Mouse (Mus musculus) liver, embryonic 16.5 days (tissue): ENCODE results near the gene Serpina10. TPM values are rescaled to one million over a fixed set of nuclear protein-coding genes. Genes with fewer than 3 reads are reported as not detected.
"Not testable (repeated sequence)": the region's sequence is repeated elsewhere in the genome, so short reads cannot be mapped to it uniquely, and the experiment has no call there.

Experiments used
- ATAC-seq: fragments of 200-750 bp; cut with Nextera tagmentation; 2 replicates; pipeline ENCODE4 v1.8.0; 2017; ENCODE audit warnings: low read depth, mild to moderate bottlenecking, moderate number of reproducible peaks, moderate library complexity
- H3K27ac ChIP-seq: fragments of 300-500 bp; sonication (generic); 2 replicates; pipeline ENCODE4 v1.5.1; 2014; ENCODE audit warnings: mild to moderate bottlenecking, low read length
- H3K27me3 ChIP-seq: fragments of 300-500 bp; sonication (generic); 2 replicates; pipeline ENCODE4 v1.6.1; 2014; ENCODE audit warnings: low read depth, low read length, mixed read lengths; ENCODE audit not compliant: control insufficient read depth, insufficient read depth
- H3K36me3 ChIP-seq: fragments of 300-500 bp; sonication (generic); 2 replicates; pipeline ENCODE4 v1.6.1; 2014; ENCODE audit warnings: mild to moderate bottlenecking; ENCODE audit not compliant: control insufficient read depth, insufficient read depth
- H3K4me1 ChIP-seq: fragments of 300-500 bp; sonication (generic); 2 replicates; pipeline ENCODE4 v1.6.1; 2014; ENCODE audit warnings: low read depth, low read length, mixed read lengths; ENCODE audit not compliant: control insufficient read depth
- H3K4me2 ChIP-seq: fragments of 300-500 bp; sonication (generic); 2 replicates; pipeline ENCODE4 v1.6.1; 2014; ENCODE audit warnings: low read depth, low read length, mixed read lengths
- H3K4me3 ChIP-seq: fragments of 300-500 bp; sonication (generic); 2 replicates; pipeline ENCODE4 v1.5.1; 2014; ENCODE audit warnings: low read depth, mild to moderate bottlenecking, low read length
- H3K9ac ChIP-seq: fragments of 300-500 bp; sonication (generic); 2 replicates; pipeline ENCODE4 v1.6.1; 2014; ENCODE audit warnings: low read depth, low read length
- H3K9me3 ChIP-seq: fragments of 300-500 bp; sonication (generic); replicated peaks from 2 replicates; pipeline ENCODE4 v1.6.1; 2016; ENCODE audit warnings: low read length; ENCODE audit not compliant: control insufficient read depth
- WGBS: fragments of 180-500 bp; shearing (Covaris S2); extraction: QIAGEN DNeasy Blood & Tissue Kit; methylation state at CpG from one replicate; pipeline ENCODE4 v1.1.7; 2014; ENCODE audit not compliant: insufficient replicate concordance; 5-methylcytosine and 5-hydroxymethylcytosine counted together
- polyA plus RNA-seq: library from polyadenylated mRNA; unstranded; fragments of >200 nt; fragmentation: Nextera tagmentation; extraction: Ambion mirVana; gene quantifications from 2 replicates; pipeline ENCODE4 v1.2.1, GENCODE M21; 2015

The Serpina10 gene
- 47.0 and 51.0 TPM in 2 replicates for polyA plus RNA-seq

DNA sequence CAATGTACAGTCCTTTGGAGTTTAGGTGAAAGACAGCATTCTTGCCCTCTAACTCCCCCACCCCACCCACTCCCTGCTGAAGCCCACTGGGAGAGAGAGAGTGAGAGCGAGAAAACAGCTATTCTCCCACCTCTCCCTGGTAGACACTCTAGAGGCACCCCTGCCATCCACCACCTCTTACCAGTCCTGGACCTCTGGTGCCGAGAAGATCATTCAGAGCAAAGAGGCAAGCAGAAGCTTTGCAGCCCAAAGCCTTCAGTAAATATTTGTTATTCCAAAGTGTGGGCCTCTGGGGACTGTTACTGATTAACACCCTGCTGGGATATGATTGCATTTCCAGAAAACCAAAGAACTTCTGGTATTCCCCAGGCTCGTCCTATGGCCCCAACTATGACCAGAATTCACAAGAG lies at the start of gene Serpina10:
Gene Serpina10, minus strand, starts transcription at position 242 of the 410 bp plus-strand sequence.
- Histone ChIP-seq H3K4me1 (no peaks in the 10 kb centered on the region), H3K27me3 (no peaks in the 10 kb centered on the region), H3K4me3 (peak within 1 kb of the TSS; percentile 52), H3K36me3 (no peaks in the 10 kb centered on the region), H3K9ac (peak within 1 kb of the TSS; percentile 44; the same call in 1 of the 2 replicates), H3K9me3 (no peaks in the 10 kb centered on the region), H3K27ac (peak within 1 kb of the TSS; percentile 77), H3K4me2 (peak within 1 kb of the TSS; percentile 51; the same call in 1 of the 2 replicates)
- peak; percentile 70 for ATAC-seq
- WGBS, result 45% methylated on average over 3 of the region's 3 CpGs

DNA sequence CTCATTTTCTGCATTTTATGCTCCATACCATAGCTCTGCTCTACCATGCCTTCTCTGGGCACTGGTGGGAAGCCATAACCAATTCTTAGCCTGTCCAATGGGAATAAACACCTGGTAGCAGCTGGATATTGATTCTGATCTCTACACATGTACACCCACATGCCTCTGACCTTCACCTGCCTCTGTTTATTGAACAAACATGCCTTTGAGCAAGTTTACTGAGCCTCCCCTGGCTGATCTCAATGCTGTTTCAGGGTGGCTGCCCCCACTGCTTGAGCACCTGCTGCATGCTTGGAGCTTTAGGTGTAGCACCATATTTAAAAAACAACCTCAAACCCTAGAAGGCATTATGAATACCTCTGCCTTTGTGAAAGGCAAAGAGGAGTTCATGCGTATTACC lies 48.6 kb upstream of the Serpina10 start:
- H3K36me3 ChIP-seq, H3K9me3 ChIP-seq, H3K4me2 ChIP-seq, H3K27ac ChIP-seq, H3K4me1 ChIP-seq, H3K9ac ChIP-seq, H3K27me3 ChIP-seq, H3K4me3 ChIP-seq: not testable (repeated sequence)
- ATAC-seq, result peak; percentile 60; the same call in 1 of the 2 replicates
- WGBS, result 76% methylated on average over 1 of the region's 1 CpGs

DNA sequence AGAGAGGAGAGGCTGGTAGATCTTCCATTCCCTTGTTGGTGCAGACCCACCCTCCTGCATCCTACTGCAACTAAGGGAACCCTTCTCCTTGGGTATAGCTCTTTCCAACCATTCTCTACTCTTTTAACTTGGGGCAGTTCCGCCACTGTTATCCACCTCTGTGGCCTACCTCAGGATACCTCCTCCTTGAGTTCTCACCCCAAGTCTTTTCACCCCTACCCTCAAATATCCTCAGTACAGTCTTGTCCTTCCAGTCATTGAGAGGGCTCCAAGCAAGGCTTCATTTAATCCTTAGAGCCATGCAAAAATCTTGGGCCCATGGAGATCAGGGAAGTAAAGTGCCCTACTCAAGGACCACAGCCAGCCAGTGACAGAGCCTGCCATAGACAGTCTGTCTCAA lies 44.8 kb upstream of the Serpina10 start, which contains the start of gene Serpina16:
Gene Serpina16, minus strand, starts transcription at position 101 of the 400 bp plus-strand sequence.
- WGBS, result 65% methylated on average over 1 of the region's 1 CpGs
- Histone ChIP-seq H3K27ac (no peak within 1 kb of the TSS), H3K27me3 (no peaks in the 10 kb centered on the region), H3K9me3 (no peaks in the 10 kb centered on the region), H3K4me1 (no peaks in the 10 kb centered on the region; the same call in 1 of the 2 replicates), H3K9ac (no peak within 1 kb of the TSS), H3K4me3 (no peak within 1 kb of the TSS), H3K4me2 (no peak within 1 kb of the TSS), H3K36me3 (no peaks in the 10 kb centered on the region)
- no peak for ATAC-seq

DNA sequence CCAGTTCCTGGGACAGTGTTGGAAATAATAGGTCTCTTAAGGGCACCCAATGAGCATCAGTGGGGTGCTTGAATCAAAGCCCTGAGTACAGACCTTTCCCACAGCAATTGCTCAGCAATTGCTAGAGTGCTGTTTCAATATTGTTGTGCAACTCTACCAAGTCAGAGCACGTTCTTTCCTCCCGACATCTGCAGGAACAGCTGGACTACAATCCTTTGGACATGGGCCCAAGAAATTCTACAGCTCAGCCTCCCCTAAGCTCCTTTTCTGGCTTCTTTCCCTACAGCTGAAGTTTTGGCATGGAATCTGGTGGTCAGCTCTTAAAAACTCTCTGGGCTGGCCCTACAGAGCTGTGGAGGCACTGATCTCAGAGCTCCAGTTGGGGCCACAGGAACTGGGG lies 41.9 kb upstream of the Serpina10 start:
- WGBS, result 43% methylated on average over 2 of the region's 2 CpGs
- H3K4me1 ChIP-seq, result no peaks in the 10 kb centered on the region; the same call in none of the 2 replicates
- no peak for ATAC-seq
- no peak overlapping the region for H3K4me2 ChIP-seq
- no peaks in the 10 kb centered on the region for H3K27me3 ChIP-seq
- no peak overlapping the region for H3K4me3 ChIP-seq
- H3K9me3 ChIP-seq, result no peaks in the 10 kb centered on the region
- no peak overlapping the region for H3K27ac ChIP-seq
- H3K36me3 ChIP-seq, result no peaks in the 10 kb centered on the region
- no peak overlapping the region for H3K9ac ChIP-seq

DNA sequence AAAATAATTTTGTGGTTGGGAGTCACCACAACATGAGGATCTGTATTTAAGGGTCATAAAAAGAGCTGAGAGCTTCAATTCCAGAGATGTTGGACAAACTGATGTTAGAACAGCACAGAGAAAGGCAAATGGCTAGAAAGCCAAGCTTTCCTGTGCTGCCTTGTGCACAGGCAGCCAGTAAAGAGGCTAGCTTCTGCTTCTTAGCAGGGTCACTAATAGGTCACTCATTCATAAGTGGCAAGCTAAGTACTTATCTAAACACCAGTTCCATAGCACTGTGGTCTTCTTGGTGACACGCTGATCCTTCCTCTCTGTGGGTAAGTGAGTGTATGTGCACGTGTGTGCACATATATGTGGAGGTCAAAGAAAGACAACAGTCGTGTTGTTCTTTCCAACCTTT lies 40.2 kb upstream of the Serpina10 start:
- 44% methylated on average over 3 of the region's 3 CpGs for WGBS
- Histone ChIP-seq H3K9ac (no peak overlapping the region), H3K27ac (no peak overlapping the region), H3K27me3 (no peaks in the 10 kb centered on the region), H3K4me2 (no peak overlapping the region), H3K9me3 (no peaks in the 10 kb centered on the region), H3K4me1 (no peaks in the 10 kb centered on the region; the same call in none of the 2 replicates), H3K36me3 (no peaks in the 10 kb centered on the region), H3K4me3 (no peak overlapping the region)
- no peak for ATAC-seq

DNA sequence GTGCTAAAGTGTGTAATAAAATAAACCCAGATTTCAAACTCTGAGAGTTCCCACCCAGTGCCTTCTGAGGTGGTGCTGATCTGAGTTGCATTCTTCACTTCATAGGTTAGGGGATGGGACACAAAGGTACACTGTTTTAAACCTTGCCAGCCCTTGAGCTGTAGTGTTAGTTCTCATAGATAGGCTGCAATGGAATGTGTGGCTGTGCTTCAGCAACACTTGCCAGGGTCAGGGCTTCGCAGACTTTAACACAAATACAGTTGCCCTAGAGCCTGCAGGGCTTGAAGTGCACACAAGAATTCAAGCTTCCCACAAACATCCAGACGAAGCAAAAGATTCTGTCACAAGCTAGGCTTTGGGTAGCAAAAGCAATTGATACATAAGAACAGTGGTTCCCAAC lies 39.7 kb upstream of the Serpina10 start:
- Histone ChIP-seq H3K4me3 (no peak overlapping the region), H3K4me2 (no peak overlapping the region), H3K9me3 (no peaks in the 10 kb centered on the region), H3K36me3 (no peaks in the 10 kb centered on the region), H3K9ac (no peak overlapping the region), H3K27ac (no peak overlapping the region), H3K27me3 (no peaks in the 10 kb centered on the region), H3K4me1 (no peaks in the 10 kb centered on the region; the same call in none of the 2 replicates)
- 30% methylated on average over 2 of the region's 2 CpGs for WGBS
- no peak for ATAC-seq

DNA sequence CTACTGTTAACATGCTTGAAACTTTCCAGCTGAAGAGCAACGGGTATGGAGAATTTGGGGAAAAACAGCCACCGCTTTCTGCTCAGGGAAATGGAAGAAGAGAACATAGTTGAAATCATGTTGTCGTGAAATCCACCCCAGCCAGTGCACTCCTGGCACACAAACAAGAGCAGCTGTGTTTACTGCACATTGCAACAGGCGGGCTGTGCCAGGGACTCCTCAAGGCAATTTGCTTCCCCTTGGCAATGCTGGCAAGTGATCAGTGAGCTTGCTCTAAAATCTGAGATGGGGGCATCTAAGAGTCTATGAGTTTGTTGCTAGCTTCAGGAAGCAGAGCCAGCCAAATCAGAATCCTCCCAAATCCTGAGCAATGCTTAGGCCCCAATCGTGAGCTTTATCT lies 39.1 kb upstream of the Serpina10 start:
- 54% methylated on average over 5 of the region's 5 CpGs for WGBS
- Histone ChIP-seq H3K4me1 (no peaks in the 10 kb centered on the region; the same call in none of the 2 replicates), H3K27ac (no peak overlapping the region), H3K36me3 (no peaks in the 10 kb centered on the region), H3K4me3 (no peak overlapping the region), H3K9ac (no peak overlapping the region), H3K9me3 (no peaks in the 10 kb centered on the region), H3K4me2 (no peak overlapping the region), H3K27me3 (no peaks in the 10 kb centered on the region)
- ATAC-seq, result no peak

DNA sequence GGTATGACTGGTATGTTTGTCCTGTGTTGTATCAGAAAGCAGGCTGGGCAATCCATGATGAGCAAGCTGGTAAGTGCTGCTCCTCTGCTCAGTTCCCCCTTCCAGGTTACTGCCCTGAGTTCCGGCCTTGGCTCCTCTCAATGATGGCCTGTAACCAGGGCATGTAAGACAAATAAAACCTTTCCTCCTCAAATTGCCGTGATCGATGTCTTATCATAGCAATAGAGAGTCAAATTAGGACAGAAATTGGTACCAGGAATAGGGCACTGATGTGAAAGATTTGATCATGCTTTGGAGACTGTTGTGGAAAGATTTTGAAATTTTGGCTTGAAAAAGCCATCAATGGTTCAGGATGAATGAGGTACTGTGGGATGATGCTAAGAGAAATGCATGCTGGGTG lies 34.0 kb upstream of the Serpina10 start:
- Histone ChIP-seq H3K27me3 (no peaks in the 10 kb centered on the region), H3K4me2 (no peak overlapping the region), H3K4me3 (no peak overlapping the region), H3K36me3 (no peaks in the 10 kb centered on the region), H3K9me3 (no peaks in the 10 kb centered on the region), H3K27ac (no peak overlapping the region), H3K4me1 (no peaks in the 10 kb centered on the region; the same call in 1 of the 2 replicates), H3K9ac (no peak overlapping the region)
- ATAC-seq, result no peak
- 59% methylated on average over 3 of the region's 3 CpGs for WGBS

DNA sequence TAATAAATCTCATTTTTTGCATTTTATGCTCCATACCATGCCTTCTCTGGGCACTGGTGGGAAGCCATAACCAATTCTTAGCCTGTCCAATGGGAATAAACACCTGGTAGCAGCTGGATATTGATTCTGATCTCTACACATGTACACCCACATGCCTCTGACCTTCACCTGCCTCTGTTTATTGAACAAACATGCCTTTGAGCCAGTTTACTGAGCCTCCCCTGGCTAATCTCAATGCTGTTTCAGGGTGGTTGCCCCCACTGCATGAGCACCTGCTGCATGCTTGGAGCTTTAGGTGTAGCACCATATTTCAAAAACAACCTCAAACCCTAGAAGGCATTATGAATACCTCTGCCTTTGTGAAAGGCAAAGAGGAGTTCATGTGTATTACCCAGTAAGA lies 30.8 kb upstream of the Serpina10 start:
- H3K36me3 ChIP-seq, H3K9me3 ChIP-seq, H3K4me1 ChIP-seq, H3K27me3 ChIP-seq, H3K9ac ChIP-seq, H3K4me2 ChIP-seq, H3K27ac ChIP-seq, H3K4me3 ChIP-seq: not testable (repeated sequence)
- ATAC-seq, result peak; percentile 71
